Mouse (Mus musculus) midbrain, embryonic 16.5 days (tissue): ENCODE measurements around the gene Ccl26. TPM values are rescaled to one million over a fixed set of nuclear protein-coding genes. Genes with fewer than 3 reads are reported as not detected.

ENCODE experiments used
- ATAC-seq: fragments of 200-750 bp; cut with Nextera tagmentation; 2 replicates; pipeline ENCODE4 v1.8.0; 2017; ENCODE audit warnings: moderate TSS enrichment
- H3K27ac ChIP-seq: fragments of 300-500 bp; sonication (generic); 2 replicates; pipeline ENCODE4 v1.5.1; 2014; ENCODE audit warnings: mild to moderate bottlenecking, low read length, mixed read lengths
- H3K27me3 ChIP-seq: fragments of 300-500 bp; sonication (generic); 2 replicates; pipeline ENCODE4 v1.6.1; 2014; ENCODE audit warnings: low read depth, low read length, mixed read lengths; ENCODE audit not compliant: control insufficient read depth, insufficient read depth
- H3K36me3 ChIP-seq: fragments of 300-500 bp; sonication (generic); 2 replicates; pipeline ENCODE4 v1.6.1; 2014; ENCODE audit warnings: mild to moderate bottlenecking, low read length, moderate library complexity, mixed read lengths; ENCODE audit not compliant: control insufficient read depth, insufficient read depth
- H3K4me1 ChIP-seq: fragments of 300-500 bp; sonication (generic); 2 replicates; pipeline ENCODE4 v1.6.1; 2014; ENCODE audit warnings: mild to moderate bottlenecking, low read length, mixed read lengths; ENCODE audit not compliant: control insufficient read depth, insufficient read depth
- H3K4me2 ChIP-seq: fragments of 300-500 bp; sonication (generic); 2 replicates; pipeline ENCODE4 v1.6.1; 2014; ENCODE audit warnings: mild to moderate bottlenecking, low read length, mixed read lengths
- H3K4me3 ChIP-seq: fragments of 300-500 bp; sonication (generic); 2 replicates; pipeline ENCODE4 v1.5.1; 2014; ENCODE audit warnings: low read depth, mild to moderate bottlenecking, low read length, moderate library complexity, mixed read lengths
- H3K9ac ChIP-seq: fragments of 300-500 bp; sonication (generic); 2 replicates; pipeline ENCODE4 v1.6.1; 2014; ENCODE audit warnings: low read depth, low read length, mixed read lengths
- H3K9me3 ChIP-seq: fragments of 300-500 bp; sonication (generic); replicated peaks from 2 replicates; pipeline ENCODE4 v1.6.1; 2014; ENCODE audit warnings: mild to moderate bottlenecking, low read length, mixed read lengths; ENCODE audit not compliant: control insufficient read depth, poor library complexity, severe bottlenecking
- WGBS: fragments of 180-500 bp; shearing (Covaris S2); extraction: QIAGEN DNeasy Blood & Tissue Kit; methylation state at CpG from one replicate; pipeline ENCODE4 v1.1.7; 2014; 5-methylcytosine and 5-hydroxymethylcytosine counted together
- polyA plus RNA-seq: library from polyadenylated mRNA; unstranded; fragments of >200 nt; fragmentation: Nextera tagmentation; extraction: Ambion mirVana; gene quantifications from 2 replicates; pipeline ENCODE4 v1.2.1, GENCODE M21; 2015

Ccl26 gene
- polyA plus RNA-seq, 1 experiment from 2014 or later = not detected

DNA sequence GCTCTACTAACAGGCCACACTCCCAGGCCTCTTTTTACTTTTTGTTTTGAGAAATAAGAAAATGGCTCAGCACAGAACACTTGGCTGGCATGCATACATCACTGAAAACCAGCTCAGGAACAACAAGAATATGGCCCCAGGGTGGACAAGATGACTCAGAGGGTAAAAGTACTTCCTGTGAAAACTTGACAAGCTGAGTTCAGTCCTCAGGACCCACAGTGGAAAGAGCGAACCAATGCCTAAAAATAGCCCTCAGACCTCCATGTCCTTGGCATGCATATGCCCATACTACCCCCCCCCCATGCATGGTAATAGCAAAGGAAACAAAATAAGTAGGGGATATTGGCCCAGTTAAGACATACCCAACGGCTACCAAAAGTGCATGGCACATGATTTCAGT is 33.4 kb downstream of the Ccl26 start:
- no peaks in the 10 kb centered on the region for H3K27me3 ChIP-seq
- no peaks in the 10 kb centered on the region for H3K36me3 ChIP-seq
- no peak overlapping the region for H3K27ac ChIP-seq
- ATAC-seq = no peak
- H3K4me1 ChIP-seq = no peaks in the 10 kb centered on the region
- no peaks in the 10 kb centered on the region for H3K9me3 ChIP-seq
- H3K4me2 ChIP-seq = no peak overlapping the region
- no peak overlapping the region for H3K9ac ChIP-seq
- H3K4me3 ChIP-seq = no peak overlapping the region
- 79% methylated on average over 2 of the region's 2 CpGs for WGBS

GRCm38 (mm10) chr5:135529310-135529709 is 34.1 kb downstream of the Ccl26 start:
- Histone ChIP-seq H3K4me3 (no peak overlapping the region), H3K9ac (no peak overlapping the region), H3K27ac (no peak overlapping the region), H3K9me3 (no peaks in the 10 kb centered on the region), H3K36me3 (no peaks in the 10 kb centered on the region), H3K4me1 (no peaks in the 10 kb centered on the region), H3K27me3 (no peaks in the 10 kb centered on the region), H3K4me2 (no peak overlapping the region)
- 70% methylated on average over 3 of the region's 3 CpGs for WGBS
- ATAC-seq = no peak

- H3K9me3 ChIP-seq = no peaks in the 10 kb centered on the region
- H3K4me3 ChIP-seq = no peak overlapping the region
- H3K27ac ChIP-seq = no peak overlapping the region
- no peak for ATAC-seq
- WGBS = 24% methylated on average over 7 of the region's 7 CpGs
- no peaks in the 10 kb centered on the region for H3K27me3 ChIP-seq
- no peaks in the 10 kb centered on the region for H3K4me1 ChIP-seq
- H3K9ac ChIP-seq = no peak overlapping the region
- H3K4me2 ChIP-seq = no peak overlapping the region
- H3K36me3 ChIP-seq = no peaks in the 10 kb centered on the region
Observed at GRCm38 (mm10) chr5:135527986-135528385, 35.4 kb downstream of the Ccl26 start.

GRCm38 (mm10) chr5:135524660-135525560 is 38.5 kb downstream of the Ccl26 start:
- Histone ChIP-seq H3K4me1 (no peaks in the 10 kb centered on the region), H3K9ac (no peak overlapping the region), H3K27ac (no peak overlapping the region), H3K27me3 (no peaks in the 10 kb centered on the region), H3K9me3 (no peaks in the 10 kb centered on the region), H3K4me3 (no peak overlapping the region), H3K36me3 (no peaks in the 10 kb centered on the region), H3K4me2 (no peak overlapping the region)
- WGBS = 84% methylated on average over 11 of the region's 11 CpGs
- no peak for ATAC-seq

DNA sequence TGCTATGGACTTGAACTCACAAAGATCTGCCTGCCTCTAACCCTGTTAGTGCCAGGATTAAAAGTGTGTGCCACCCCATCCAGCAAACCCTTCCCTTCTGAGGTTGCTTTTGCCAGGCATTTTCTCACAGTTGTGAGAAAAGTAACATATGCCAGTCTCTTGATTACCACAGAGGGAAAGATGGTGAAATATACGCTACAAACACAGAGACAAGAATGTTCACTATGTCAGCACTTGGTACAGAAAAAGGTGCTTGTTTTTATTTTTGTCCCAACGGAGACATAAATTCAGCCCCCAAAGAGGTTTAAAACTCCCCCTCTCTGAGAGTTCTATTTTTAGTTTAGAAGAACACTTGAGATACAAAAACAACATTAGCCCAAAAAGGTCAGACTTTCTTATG is 39.3 kb downstream of the Ccl26 start:
- Histone ChIP-seq H3K4me2 (no peak overlapping the region), H3K27me3 (no peaks in the 10 kb centered on the region), H3K9me3 (no peaks in the 10 kb centered on the region), H3K27ac (no peak overlapping the region), H3K36me3 (no peaks in the 10 kb centered on the region), H3K4me3 (no peak overlapping the region), H3K9ac (no peak overlapping the region), H3K4me1 (no peaks in the 10 kb centered on the region)
- ATAC-seq = no peak
- WGBS = 94% methylated on average over 2 of the region's 2 CpGs

GRCm38 (mm10) chr5:135522111-135522722 is 41.2 kb downstream of the Ccl26 start:
- no peak overlapping the region for H3K27ac ChIP-seq
- WGBS = 91% methylated on average over 9 of the region's 9 CpGs
- H3K4me1 ChIP-seq = no peaks in the 10 kb centered on the region
- no peak overlapping the region for H3K9ac ChIP-seq
- H3K4me2 ChIP-seq = no peak overlapping the region
- H3K9me3 ChIP-seq = no peaks in the 10 kb centered on the region
- H3K36me3 ChIP-seq = no peaks in the 10 kb centered on the region
- H3K27me3 ChIP-seq = no peaks in the 10 kb centered on the region
- no peak for ATAC-seq
- no peak overlapping the region for H3K4me3 ChIP-seq

- Histone ChIP-seq H3K27ac (no peak overlapping the region), H3K27me3 (no peaks in the 10 kb centered on the region), H3K4me1 (no peaks in the 10 kb centered on the region), H3K9me3 (0 out of 2 replicates have a peak, but pooled peaks cover 3% of the 10 kb centered on the region), H3K9ac (no peak overlapping the region), H3K4me3 (no peak overlapping the region), H3K36me3 (no peaks in the 10 kb centered on the region), H3K4me2 (no peak overlapping the region)
- ATAC-seq = no peak
- WGBS = 85% methylated on average over 5 of the region's 5 CpGs
Observed at GRCm38 (mm10) chr5:135517348-135517883, 46.0 kb downstream of the Ccl26 start.

- H3K9me3 ChIP-seq = 0 out of 2 replicates have a peak, but pooled peaks cover 3% of the 10 kb centered on the region
- no peak overlapping the region for H3K27ac ChIP-seq
- no peak overlapping the region for H3K4me3 ChIP-seq
- no peak overlapping the region for H3K4me2 ChIP-seq
- 48% methylated on average over 4 of the region's 4 CpGs for whole genome bisulfite sequencing
- no peak for ATAC-seq
- H3K4me1 ChIP-seq = no peaks in the 10 kb centered on the region
- no peaks in the 10 kb centered on the region for H3K36me3 ChIP-seq
- H3K27me3 ChIP-seq = no peaks in the 10 kb centered on the region
- H3K9ac ChIP-seq = no peak overlapping the region
Observed at GRCm38 (mm10) chr5:135513131-135513530, 50.2 kb downstream of the Ccl26 start.

DNA sequence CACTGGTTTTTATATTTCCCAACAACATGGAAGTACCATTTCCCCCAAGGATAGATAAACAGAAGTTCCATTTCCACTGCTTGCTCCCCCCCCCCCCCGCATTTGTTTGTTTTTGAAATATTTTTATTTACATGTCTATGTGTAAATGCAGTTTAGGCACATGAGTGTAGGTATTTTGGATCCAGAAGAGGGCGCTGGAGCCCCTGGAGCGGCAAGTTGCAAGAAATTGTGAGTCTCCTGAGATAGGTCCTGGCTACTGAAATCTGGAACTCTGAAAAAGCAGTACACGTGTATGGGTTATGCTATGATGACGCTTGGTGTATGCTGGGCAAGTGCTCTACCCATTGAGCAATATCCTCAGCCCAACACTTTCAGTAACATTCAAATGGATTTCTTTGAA is 52.3 kb downstream of the Ccl26 start:
- Histone ChIP-seq H3K27ac (no peak overlapping the region), H3K9me3 (0 out of 2 replicates have a peak, but pooled peaks cover 3% of the 10 kb centered on the region), H3K4me3 (no peak overlapping the region), H3K36me3 (no peaks in the 10 kb centered on the region), H3K4me2 (no peak overlapping the region), H3K4me1 (peaks cover 5% of the 10 kb centered on the region), H3K9ac (no peak overlapping the region), H3K27me3 (no peaks in the 10 kb centered on the region)
- ATAC-seq = no peak
- WGBS = 63% methylated on average over 5 of the region's 5 CpGs
